8 mouse cellular contexts compared by ENCODE assay signal in genomic region chr6:114890411-114891115, GRCm38 (mm10).
DNase-seq lines count a peak whose midpoint lies in the region; ATAC-seq lines count a peak whose summit lies in the region.

No protein-coding gene starts in this region.

- no peak overlapping the region for H3K27ac ChIP-seq in midbrain, embryonic 11.5 days (ENCODE audit: low read depth, low read length)

- no peaks in the 10 kb centered on the region for H3K9me3 ChIP-seq in midbrain, embryonic 11.5 days (ENCODE audit: control insufficient read depth, low read length)

- no peaks in the 10 kb centered on the region for H3K27me3 ChIP-seq in midbrain, embryonic 11.5 days (ENCODE audit: control insufficient read depth, insufficient read depth, low read length)

- ATAC-seq in midbrain, embryonic 11.5 days (ENCODE audit: low FRiP score) = no peak

- DNase-seq in adrenal gland, postnatal 10 days = peak; percentile 95
- peak; percentile 64 to 92 for DNase-seq in cerebellum, postnatal 4 days (ENCODE audit: low spot score in 2 of 2)
- peak; percentile 98 for DNase-seq in heart, adult 11 months
- peak; percentile 91 for DNase-seq in kidney, adult 18-20 months
- DNase-seq in left cerebral cortex, postnatal 14 days (ENCODE audit: low spot score in 2 of 2) = peak; percentile 75 to 79
- DNase-seq in midbrain, embryonic 11.5 days (ENCODE audit: low spot score, missing footprints) = no peak
- DNase-seq in testis, postnatal 10 days (ENCODE audit: low spot score) = peak; percentile 75
- no peak for DNase-seq in embryo, embryonic 9.5 days (ENCODE audit: extremely low spot score)

- no peak overlapping the region for H3K4me3 ChIP-seq in midbrain, embryonic 11.5 days (ENCODE audit: low read depth, low read length)

- H3K9ac ChIP-seq in midbrain, embryonic 11.5 days (ENCODE audit: low read length) = 0 out of 2 replicates have a peak overlapping the region, but pooled peaks have one; percentile 12

- peaks cover 52% of the 10 kb centered on the region for H3K4me1 ChIP-seq in midbrain, embryonic 11.5 days (ENCODE audit: control insufficient read depth, insufficient read depth, low read length)

- no peak overlapping the region for H3K4me2 ChIP-seq in midbrain, embryonic 11.5 days

- WGBS in midbrain, embryonic 11.5 days = 54% methylated on average over 19 of the region's 19 CpGs

- intact Hi-C loops in left cerebral cortex, postnatal 14 days (cut with DNase I) = no loop called here

- peaks cover 3% of the 10 kb centered on the region for H3K36me3 ChIP-seq in midbrain, embryonic 11.5 days (ENCODE audit: control insufficient read depth, insufficient read depth, low read length)

Comparison
In these comparisons a context has a peak if more than half of its experiments do, and no peak if none do; other contexts are left out.
1. DNase-seq: peak in adrenal gland, postnatal 10 days (single experiment), cerebellum, postnatal 4 days (2 of 2), heart, adult 11 months (single experiment), kidney, adult 18-20 months (single experiment), left cerebral cortex, postnatal 14 days (2 of 2) and testis, postnatal 10 days (single experiment); none in midbrain, embryonic 11.5 days (single experiment) and embryo, embryonic 9.5 days (single experiment).